Mouse (Mus musculus) spleen, adult 2 months (tissue): ENCODE results near the gene Gm11492. TPM values are rescaled to one million over a fixed set of nuclear protein-coding genes. Genes with fewer than 3 reads are reported as not detected.

Experiments used
- DNase-seq, 2 experiments: peaks; one replicate each; pipeline versions ENCODE4 v3.0.0 to v3.0.0-alpha.2; 2012 to 2021; ENCODE audit warnings: low spot score in 2 of 2, low read depth in 1 of 2
- H3K27ac ChIP-seq: fragments of 200-500 bp; 2 replicates; pipeline ENCODE4 v1.5.1; 2012; ENCODE audit warnings: low read length, inconsistent platforms; ENCODE audit not compliant: insufficient read depth
- H3K27me3 ChIP-seq: fragments of 200-500 bp; 2 replicates; pipeline ENCODE4 v1.6.1; 2012; ENCODE audit warnings: mild to moderate bottlenecking, moderate library complexity, low read length, inconsistent platforms; ENCODE audit not compliant: control insufficient read depth, insufficient read depth
- H3K36me3 ChIP-seq: fragments of 200-500 bp; 2 replicates; pipeline ENCODE4 v1.6.1; 2012; ENCODE audit warnings: mild to moderate bottlenecking, low read length, inconsistent platforms; ENCODE audit not compliant: control insufficient read depth, insufficient read depth
- H3K4me1 ChIP-seq: fragments of 200-500 bp; 2 replicates; pipeline ENCODE4 v1.6.1; 2011; ENCODE audit warnings: inconsistent platforms; ENCODE audit not compliant: control insufficient read depth, insufficient read depth, insufficient read length
- H3K4me3 ChIP-seq: fragments of 200-500 bp; 2 replicates; pipeline ENCODE4 v1.5.1; 2011; ENCODE audit warnings: mild to moderate bottlenecking, inconsistent platforms; ENCODE audit not compliant: insufficient read depth, insufficient read length; ENCODE audit errors: extremely low read depth
- CTCF ChIP-seq: fragments of 200-500 bp; IDR thresholded peaks from 2 replicates; pipeline ENCODE4 v1.5.1; 2011; ENCODE audit warnings: mild to moderate bottlenecking, inconsistent platforms; ENCODE audit not compliant: insufficient read depth, insufficient read length, insufficient replicate concordance; ENCODE audit errors: extremely low read depth
- POLR2A ChIP-seq: fragments of 200-500 bp; IDR thresholded peaks from 2 replicates; pipeline ENCODE4 v1.6.1; 2011; ENCODE audit warnings: low read depth, low read length, inconsistent platforms
- WGBS: fragments of 180-500 bp; shearing (Covaris S2); methylation state at CpG from one replicate; pipeline ENCODE4 v1.1.7; 2018; 5-methylcytosine and 5-hydroxymethylcytosine counted together
- polyA plus RNA-seq: library from polyadenylated mRNA; depleted of rRNA; stranded (reverse); fragments of >200 nt; gene quantifications from 2 replicates; pipeline ENCODE4 v1.2.3, GENCODE M21; 2012

Gm11492 gene
- polyA plus RNA-seq, 1 experiment: not detected

GRCm38 (mm10) chr11:87584711-87585505 lies 18.5 kb downstream of the Gm11492 start:
- no peaks in the 10 kb centered on the region for H3K36me3 ChIP-seq
- no peak overlapping the region for H3K4me3 ChIP-seq
- H3K4me1 ChIP-seq: no peaks in the 10 kb centered on the region
- 89% methylated on average over 10 of the region's 10 CpGs for WGBS
- no peak for TF ChIP-seq CTCF
- no peak for TF ChIP-seq POLR2A
- no peak for DNase-seq
- no peaks in the 10 kb centered on the region for H3K27me3 ChIP-seq
- H3K27ac ChIP-seq: no peak overlapping the region

- WGBS: 92% methylated on average over 5 of the region's 5 CpGs
- H3K4me3 ChIP-seq: no peak overlapping the region
- TF ChIP-seq CTCF: no peak
- no peak for TF ChIP-seq POLR2A
Observed at GRCm38 (mm10) chr11:87587211-87587874, 20.9 kb downstream of the Gm11492 start.

GRCm38 (mm10) chr11:87589605-87590004 lies 23.2 kb downstream of the Gm11492 start:
- DNase-seq: no peak
- no peaks in the 10 kb centered on the region for H3K27me3 ChIP-seq
- no peak for TF ChIP-seq CTCF
- no peak for TF ChIP-seq POLR2A
- peaks cover 2% of the 10 kb centered on the region; the same call in 1 of the 2 replicates for H3K4me1 ChIP-seq
- H3K36me3 ChIP-seq: no peaks in the 10 kb centered on the region
- 88% methylated on average over 8 of the region's 8 CpGs for WGBS
- no peak overlapping the region for H3K27ac ChIP-seq
- H3K4me3 ChIP-seq: no peak overlapping the region

More at GRCm38 (mm10) chr11:87587211-87587874, 20.9 kb downstream of the Gm11492 start:
- Histone ChIP-seq H3K27ac (no peak overlapping the region), H3K4me1 (no peaks in the 10 kb centered on the region), H3K36me3 (no peaks in the 10 kb centered on the region), H3K27me3 (no peaks in the 10 kb centered on the region)
- DNase-seq: no peak

GRCm38 (mm10) chr11:87590841-87591525 lies 24.5 kb downstream of the Gm11492 start:
- TF ChIP-seq CTCF (no peak), POLR2A (no peak)
- DNase-seq: peak in 1 of 2 experiments; percentile 19
- H3K27me3 ChIP-seq: no peaks in the 10 kb centered on the region
- peak overlapping the region; percentile 60 for H3K27ac ChIP-seq
- 4% methylated on average over 25 of the region's 25 CpGs for WGBS
- no peaks in the 10 kb centered on the region for H3K36me3 ChIP-seq
- peaks cover 9% of the 10 kb centered on the region for H3K4me1 ChIP-seq
- peak overlapping the region; percentile 63 for H3K4me3 ChIP-seq

- Histone ChIP-seq H3K4me1 (peaks cover 16% of the 10 kb centered on the region), H3K4me3 (peak within 1 kb of the TSS; percentile 75), H3K27ac (peak within 1 kb of the TSS; percentile 88), H3K27me3 (no peaks in the 10 kb centered on the region), H3K36me3 (no peaks in the 10 kb centered on the region)
- TF ChIP-seq CTCF (no peak), POLR2A (peak; percentile 73)
- peak; percentile 99 for DNase-seq
- WGBS: under 1% methylated on average over 58 of the region's 61 CpGs
Observed at GRCm38 (mm10) chr11:87591526-87592353, 25.3 kb downstream of the Gm11492 start, which contains the start of gene Mtmr4. TSS of gene Mtmr4 (plus strand) at chr11:87592162.

GRCm38 (mm10) chr11:87592354-87592695 lies 25.9 kb downstream of the Gm11492 start:
- Histone ChIP-seq H3K36me3 (peaks cover 3% of the 10 kb centered on the region; the same call in 1 of the 2 replicates), H3K27me3 (no peaks in the 10 kb centered on the region), H3K27ac (peak overlapping the region; percentile 88), H3K4me1 (peaks cover 16% of the 10 kb centered on the region), H3K4me3 (peak overlapping the region; percentile 75)
- DNase-seq: no peak
- TF ChIP-seq POLR2A (no peak), CTCF (peak; percentile 12; the same call in 1 of the 2 replicates)
- under 1% methylated on average over 14 of the region's 15 CpGs for WGBS
